Comparison of ENCODE assay signal across 15 mouse cellular contexts in the genomic region with DNA sequence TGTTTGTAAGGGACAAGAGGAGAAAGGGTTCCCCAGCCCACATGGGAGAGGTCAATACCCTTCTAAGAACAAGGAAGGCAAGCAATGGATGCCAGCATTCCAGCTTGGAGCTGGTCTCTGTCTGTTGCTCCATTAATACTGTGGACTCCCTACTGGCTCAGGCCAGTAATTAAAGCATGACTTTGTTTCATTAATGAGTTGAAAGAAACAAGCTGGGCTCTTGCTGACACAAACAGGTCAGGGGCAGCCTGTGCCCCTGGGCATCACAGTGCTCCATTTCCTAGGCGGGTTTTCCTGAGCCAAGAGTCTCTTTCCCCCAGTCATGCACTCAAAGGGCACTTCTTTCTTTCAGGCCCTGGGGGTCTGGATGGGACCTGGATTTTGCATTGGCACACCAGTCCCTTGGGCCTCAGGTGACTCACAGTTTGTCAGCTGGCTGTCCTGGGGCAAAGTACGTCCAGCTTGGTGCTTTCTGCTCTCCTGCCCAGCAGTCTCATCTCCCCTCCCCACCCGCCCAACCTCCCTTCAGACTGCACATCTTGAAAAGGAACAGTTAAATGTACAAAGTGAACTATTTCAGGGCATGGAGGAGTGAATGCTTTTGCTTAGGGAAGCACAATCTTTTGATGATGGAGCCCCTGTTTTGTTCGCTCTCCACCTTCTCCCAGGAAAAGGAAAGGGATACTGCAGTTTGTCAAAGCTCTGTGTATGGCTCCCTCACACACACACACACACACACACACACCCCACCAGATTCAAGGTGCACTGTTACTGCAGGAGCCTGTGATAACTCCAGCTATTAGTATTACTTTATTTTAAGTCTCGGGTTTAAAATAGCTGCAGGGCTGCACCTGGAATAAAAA.
DNase-seq lines count a peak whose midpoint lies in the region; ATAC-seq and TF ChIP-seq lines count a peak whose summit lies in the region.
"Had no signal": no experiment of that assay in that cellular context is flagged by ENCODE, and none has a peak within 500 bp of the region (broad histone marks: within the 10 kb centered on the region; RNA-seq: fewer than 3 reads in every experiment).

No protein-coding gene starts in this region.

- DNase-seq in cerebellum, adult 11-12 months = peak; percentile 21
- no peak for DNase-seq in cerebellum, adult 11 months
- no peak for DNase-seq in liver, postnatal 0 days
- DNase-seq: adrenal gland, postnatal 36 days; gastrocnemius, postnatal 10 days; lung, postnatal 4 days had no signal

- WGBS in intestine, embryonic 16.5 days = 66% methylated on average over 5 of the region's 5 CpGs
- WGBS in intestine, embryonic 15.5 days = 76% methylated on average over 5 of the region's 5 CpGs
- WGBS in hindbrain, embryonic 15.5 days = 59% methylated on average over 5 of the region's 5 CpGs
- WGBS in midbrain, embryonic 15.5 days = 58% methylated on average over 5 of the region's 5 CpGs
- WGBS in liver, postnatal 0 days (ENCODE audit: insufficient replicate concordance) = 73% methylated on average over 5 of the region's 5 CpGs

- no peaks in the 10 kb centered on the region for H3K36me3 ChIP-seq in intestine, embryonic 16.5 days (ENCODE audit: control insufficient read depth, insufficient read depth, low read length)
- H3K36me3 ChIP-seq in intestine, embryonic 15.5 days = no peaks in the 10 kb centered on the region
- H3K36me3 ChIP-seq in hindbrain, embryonic 15.5 days = no peaks in the 10 kb centered on the region
- no peaks in the 10 kb centered on the region for H3K36me3 ChIP-seq in midbrain, embryonic 15.5 days (replicated peaks)
- no peaks in the 10 kb centered on the region for H3K36me3 ChIP-seq in liver, postnatal 0 days (replicated peaks; ENCODE audit: insufficient read depth, low read length)
- H3K36me3 ChIP-seq: embryonic facial prominence, embryonic 10.5 days; heart, embryonic 12.5 days; limb, embryonic 10.5 days; liver, embryonic 15.5 days had no signal

- no peaks in the 10 kb centered on the region for H3K27me3 ChIP-seq in intestine, embryonic 16.5 days (replicated peaks; ENCODE audit: control insufficient read depth, insufficient read depth, low read length)
- no peaks in the 10 kb centered on the region for H3K27me3 ChIP-seq in intestine, embryonic 15.5 days (replicated peaks)
- no peaks in the 10 kb centered on the region for H3K27me3 ChIP-seq in hindbrain, embryonic 15.5 days
- no peaks in the 10 kb centered on the region for H3K27me3 ChIP-seq in midbrain, embryonic 15.5 days (replicated peaks)
- no peaks in the 10 kb centered on the region for H3K27me3 ChIP-seq in liver, postnatal 0 days (ENCODE audit: insufficient read depth, low read length)
- H3K27me3 ChIP-seq: heart, embryonic 12.5 days; liver, embryonic 15.5 days had no signal

- no peak overlapping the region for H3K4me3 ChIP-seq in intestine, embryonic 16.5 days (ENCODE audit: low read length)
- no peak overlapping the region for H3K4me3 ChIP-seq in intestine, embryonic 15.5 days (replicated peaks)
- H3K4me3 ChIP-seq in hindbrain, embryonic 15.5 days = no peak overlapping the region
- no peak overlapping the region for H3K4me3 ChIP-seq in midbrain, embryonic 15.5 days
- H3K4me3 ChIP-seq in liver, postnatal 0 days (ENCODE audit: low read depth, low read length) = no peak overlapping the region
- H3K4me3 ChIP-seq: embryonic facial prominence, embryonic 10.5 days; heart, embryonic 12.5 days; limb, embryonic 10.5 days; liver, embryonic 15.5 days had no signal

- peaks cover 10% of the 10 kb centered on the region; the same call in 1 of the 2 replicates for H3K4me1 ChIP-seq in intestine, embryonic 16.5 days (ENCODE audit: control insufficient read depth, insufficient read depth, low read length)
- no peaks in the 10 kb centered on the region for H3K4me1 ChIP-seq in intestine, embryonic 15.5 days (replicated peaks)
- peaks cover 21% of the 10 kb centered on the region for H3K4me1 ChIP-seq in hindbrain, embryonic 15.5 days (replicated peaks)
- H3K4me1 ChIP-seq in midbrain, embryonic 15.5 days = peaks cover 17% of the 10 kb centered on the region
- H3K4me1 ChIP-seq in liver, postnatal 0 days (ENCODE audit: insufficient read depth) = no peaks in the 10 kb centered on the region
- H3K4me1 ChIP-seq: embryonic facial prominence, embryonic 10.5 days; heart, embryonic 12.5 days; limb, embryonic 10.5 days; liver, embryonic 15.5 days had no signal

- no peak overlapping the region for H3K27ac ChIP-seq in intestine, embryonic 16.5 days (ENCODE audit: low read length)
- no peak overlapping the region for H3K27ac ChIP-seq in intestine, embryonic 15.5 days
- peak overlapping the region; percentile 17; the same call in 1 of the 2 replicates for H3K27ac ChIP-seq in hindbrain, embryonic 15.5 days (replicated peaks)
- peak overlapping the region; percentile 39 for H3K27ac ChIP-seq in midbrain, embryonic 15.5 days
- no peak overlapping the region for H3K27ac ChIP-seq in liver, postnatal 0 days (ENCODE audit: low read depth)
- H3K27ac ChIP-seq: embryonic facial prominence, embryonic 10.5 days; limb, embryonic 10.5 days; liver, embryonic 15.5 days had no signal

- peak; percentile 51 for ATAC-seq in intestine, embryonic 16.5 days
- no peak for ATAC-seq in intestine, embryonic 15.5 days
- ATAC-seq in hindbrain, embryonic 15.5 days (ENCODE audit: low FRiP score, low read depth) = no peak; the same call in 1 of the 2 replicates
- ATAC-seq in midbrain, embryonic 15.5 days (replicated peaks) = peak; percentile 48; the same call in 1 of the 2 replicates
- no peak for ATAC-seq in liver, postnatal 0 days
- ATAC-seq in megakaryocyte progenitor cell, adult 5-6 weeks (replicated peaks; ENCODE audit: poor library complexity) = no peak

- no peak overlapping the region for H3K4me2 ChIP-seq in intestine, embryonic 16.5 days (ENCODE audit: low read depth, low read length)
- no peak overlapping the region for H3K4me2 ChIP-seq in intestine, embryonic 15.5 days (replicated peaks)
- no peak overlapping the region for H3K4me2 ChIP-seq in hindbrain, embryonic 15.5 days
- H3K4me2 ChIP-seq in midbrain, embryonic 15.5 days = no peak overlapping the region
- H3K4me2 ChIP-seq in liver, postnatal 0 days (ENCODE audit: low read depth, low read length) = no peak overlapping the region
- H3K4me2 ChIP-seq: heart, embryonic 12.5 days; liver, embryonic 15.5 days had no signal

- TF ChIP-seq CTCF in liver, postnatal 0 days (IDR thresholded peaks at IDR 0.05; ENCODE audit: low read depth) = no peak

- no peak overlapping the region for H3K9ac ChIP-seq in intestine, embryonic 16.5 days (ENCODE audit: low read depth, low read length)
- no peak overlapping the region for H3K9ac ChIP-seq in intestine, embryonic 15.5 days
- no peak overlapping the region for H3K9ac ChIP-seq in hindbrain, embryonic 15.5 days
- no peak overlapping the region for H3K9ac ChIP-seq in midbrain, embryonic 15.5 days
- no peak overlapping the region for H3K9ac ChIP-seq in liver, postnatal 0 days (replicated peaks)
- H3K9ac ChIP-seq: heart, embryonic 12.5 days; liver, embryonic 15.5 days had no signal

- no peak for TF ChIP-seq EP300 in liver, postnatal 0 days (IDR thresholded peaks at IDR 0.05; ENCODE audit: low read depth)

- no peaks in the 10 kb centered on the region for H3K9me3 ChIP-seq in intestine, embryonic 16.5 days (ENCODE audit: control insufficient read depth, low read length)
- no peaks in the 10 kb centered on the region for H3K9me3 ChIP-seq in intestine, embryonic 15.5 days
- H3K9me3 ChIP-seq in hindbrain, embryonic 15.5 days = no peaks in the 10 kb centered on the region
- no peaks in the 10 kb centered on the region for H3K9me3 ChIP-seq in midbrain, embryonic 15.5 days
- H3K9me3 ChIP-seq in liver, postnatal 0 days (ENCODE audit: low read length) = no peaks in the 10 kb centered on the region
- H3K9me3 ChIP-seq: embryonic facial prominence, embryonic 10.5 days; heart, embryonic 12.5 days; limb, embryonic 10.5 days; liver, embryonic 15.5 days had no signal

Comparison
In these comparisons a context has a peak if more than half of its experiments do, and no peak if none do; other contexts are left out.
1. ATAC-seq: peak in intestine, embryonic 16.5 days (single experiment) and midbrain, embryonic 15.5 days (single experiment); none in intestine, embryonic 15.5 days (single experiment), hindbrain, embryonic 15.5 days (single experiment), liver, postnatal 0 days (single experiment) and megakaryocyte progenitor cell, adult 5-6 weeks (single experiment).
2. H3K27ac ChIP-seq: peak in hindbrain, embryonic 15.5 days (single experiment) and midbrain, embryonic 15.5 days (single experiment); none in intestine, embryonic 16.5 days (single experiment), intestine, embryonic 15.5 days (single experiment) and liver, postnatal 0 days (single experiment).